Mouse (Mus musculus): ENCODE measurements at regions not wholly inside any gene's neighbourhood (a gene's known extent, or its start where the extent isn't known, plus 50 kb on each side); places are given as distances from the start of the nearest gene placed in this dataset.

GRCm38 (mm10) chr12:35734371-35734770, 191.0 kb upstream of the Agr3 start:
- no peak for TF ChIP-seq POLR2A (IDR thresholded peaks at IDR 0.05; ENCODE audit: low read depth, low read length)
- no peak for TF ChIP-seq CTCF (conservative IDR thresholded peaks at IDR 0.05; ENCODE audit: insufficient read depth, insufficient read length, low read depth, low read length)
